ENCODE assay signal across 11 mouse cellular contexts in the genomic region with DNA sequence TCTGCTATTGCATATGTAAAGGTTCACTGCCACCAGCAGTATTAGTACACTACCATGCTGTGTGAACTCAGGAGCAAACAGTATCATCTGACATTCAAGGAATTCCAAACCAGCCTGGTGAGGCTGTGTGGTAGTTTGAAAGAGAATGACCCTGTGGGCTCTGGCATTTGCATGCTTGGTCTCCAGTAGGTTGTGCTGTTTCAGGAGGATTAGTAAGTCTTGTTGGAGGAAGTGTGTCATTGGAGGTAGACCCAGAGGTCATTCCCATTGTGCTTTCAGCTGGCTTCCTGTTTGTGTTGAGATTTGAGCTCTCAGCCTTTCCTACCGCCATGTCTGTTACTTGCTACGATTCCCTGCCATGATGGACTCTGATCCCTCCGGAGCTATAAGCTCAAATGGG.
"Had no signal": no experiment of that assay in that cellular context is flagged by ENCODE, and none has a peak within 500 bp of the region (broad histone marks: within the 10 kb centered on the region; RNA-seq: fewer than 3 reads in every experiment).

No protein-coding gene starts in this region.

- H3K9ac ChIP-seq: liver, embryonic 12.5 days had no signal

- H3K27ac ChIP-seq: liver, embryonic 12.5 days; macrophage had no signal

- H3K9me3 ChIP-seq: liver, embryonic 12.5 days; megakaryocyte, embryonic 14.5 days had no signal

- DNase-seq: kidney, adult 11 months; kidney, adult 9 months; kidney, postnatal 14 days; left cerebral cortex, postnatal 4 days; right cerebral cortex, postnatal 14 days; thymus, postnatal 4 days had no signal

- ATAC-seq: liver, embryonic 12.5 days; midbrain, embryonic 16.5 days had no signal

- H3K36me3 ChIP-seq: liver, embryonic 12.5 days had no signal

- H3K27me3 ChIP-seq: liver, embryonic 12.5 days; megakaryocyte, embryonic 14.5 days had no signal

- H3K4me3 ChIP-seq: liver, embryonic 12.5 days; megakaryocyte, embryonic 14.5 days had no signal

- H3K4me2 ChIP-seq: liver, embryonic 12.5 days; midbrain, embryonic 11.5 days had no signal

- H3K4me1 ChIP-seq: liver, embryonic 12.5 days; megakaryocyte, embryonic 14.5 days had no signal
